Mouse (Mus musculus) hindbrain, embryonic 16.5 days (tissue): ENCODE measurements around the gene Pitpnc1. TPM values are rescaled to one million over a fixed set of nuclear protein-coding genes. Genes with fewer than 3 reads are reported as not detected.

ENCODE experiments used
- ATAC-seq: fragments of 200-750 bp; cut with Nextera tagmentation; 2 replicates; pipeline ENCODE4 v1.8.0; 2017; ENCODE audit warnings: moderate TSS enrichment, moderate library complexity
- H3K27ac ChIP-seq: fragments of 300-500 bp; sonication (generic); 2 replicates; pipeline ENCODE4 v1.5.1; 2014; ENCODE audit warnings: low read depth, mild to moderate bottlenecking, control low read depth, low read length, moderate library complexity
- H3K27me3 ChIP-seq: fragments of 300-500 bp; sonication (generic); replicated peaks from 2 replicates; pipeline ENCODE4 v1.6.1; 2014; ENCODE audit warnings: low read length; ENCODE audit not compliant: control insufficient read depth, insufficient read depth
- H3K36me3 ChIP-seq: fragments of 300-500 bp; sonication (generic); 2 replicates; pipeline ENCODE4 v1.6.1; 2014; ENCODE audit warnings: mild to moderate bottlenecking, low read length, moderate library complexity, mixed read lengths; ENCODE audit not compliant: control insufficient read depth, insufficient read depth
- H3K4me1 ChIP-seq: fragments of 300-500 bp; sonication (generic); 2 replicates; pipeline ENCODE4 v1.6.1; 2014; ENCODE audit warnings: low read depth, low read length; ENCODE audit not compliant: control insufficient read depth, insufficient read depth
- H3K4me2 ChIP-seq: fragments of 300-500 bp; sonication (generic); 2 replicates; pipeline ENCODE4 v1.6.1; 2014; ENCODE audit warnings: mild to moderate bottlenecking, low read length, control low read depth, moderate library complexity
- H3K4me3 ChIP-seq: fragments of 300-500 bp; sonication (generic); 2 replicates; pipeline ENCODE4 v1.5.1; 2014; ENCODE audit warnings: mild to moderate bottlenecking, low read length, control low read depth, moderate library complexity
- H3K9ac ChIP-seq: fragments of 300-500 bp; sonication (generic); 2 replicates; pipeline ENCODE4 v1.6.1; 2014; ENCODE audit warnings: low read depth, mild to moderate bottlenecking, control low read depth, low read length, moderate library complexity
- H3K9me3 ChIP-seq: fragments of 300-500 bp; sonication (generic); 2 replicates; pipeline ENCODE4 v1.6.1; 2014; ENCODE audit warnings: mild to moderate bottlenecking, low read length, moderate library complexity; ENCODE audit not compliant: control insufficient read depth
- WGBS: fragments of 180-500 bp; shearing (Covaris S2); extraction: QIAGEN DNeasy Blood & Tissue Kit; methylation state at CpG from one replicate; pipeline ENCODE4 v1.1.7; 2014; 5-methylcytosine and 5-hydroxymethylcytosine counted together
- polyA plus RNA-seq: library from polyadenylated mRNA; unstranded; fragments of >200 nt; fragmentation: Nextera tagmentation; extraction: Ambion mirVana; gene quantifications from 2 replicates; pipeline ENCODE4 v1.2.1, GENCODE M21; 2015

The Pitpnc1 gene
- polyA plus RNA-seq, 1 experiment from 2014 or later = 43.0 TPM

DNA sequence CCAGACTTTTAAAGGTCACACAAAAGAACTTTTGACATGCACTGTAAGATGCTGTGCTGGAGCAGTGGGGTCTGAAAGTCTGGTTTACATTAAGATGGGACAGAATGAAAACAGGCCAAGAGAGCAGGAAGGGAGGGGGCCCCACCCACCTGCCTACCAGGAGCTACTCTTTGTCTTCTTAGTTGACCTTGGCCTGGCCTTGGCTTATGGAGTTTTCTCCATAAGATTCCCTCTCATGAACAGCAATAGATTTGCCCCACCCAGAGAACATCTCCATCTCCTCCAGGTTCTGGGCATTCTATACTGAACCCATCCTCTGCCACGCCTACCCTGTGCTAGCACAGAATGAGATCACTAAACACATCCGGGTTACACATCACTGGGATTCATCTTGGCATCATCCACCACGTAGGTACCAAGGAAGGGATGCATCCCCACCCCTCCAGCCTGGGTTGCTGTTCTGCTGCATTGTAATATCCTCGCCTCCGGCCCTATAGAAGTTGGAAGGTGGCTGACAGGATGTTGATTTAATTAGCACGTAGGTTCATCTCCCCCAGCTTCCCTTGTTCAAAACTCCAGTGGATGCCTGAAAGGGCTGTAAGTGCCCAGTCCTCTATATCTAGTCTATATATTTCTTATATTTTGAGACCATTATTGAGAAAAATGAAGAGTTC is 34.6 kb downstream of the Pitpnc1 start:
- no peak overlapping the region for H3K4me2 ChIP-seq
- H3K4me3 ChIP-seq = no peak overlapping the region
- H3K9me3 ChIP-seq = no peaks in the 10 kb centered on the region
- no peaks in the 10 kb centered on the region for H3K27me3 ChIP-seq
- no peak for ATAC-seq
- no peaks in the 10 kb centered on the region for H3K36me3 ChIP-seq
- peaks cover 3% of the 10 kb centered on the region for H3K4me1 ChIP-seq
- no peak overlapping the region for H3K9ac ChIP-seq
- no peak overlapping the region for H3K27ac ChIP-seq
- WGBS = 86% methylated on average over 6 of the region's 6 CpGs

DNA sequence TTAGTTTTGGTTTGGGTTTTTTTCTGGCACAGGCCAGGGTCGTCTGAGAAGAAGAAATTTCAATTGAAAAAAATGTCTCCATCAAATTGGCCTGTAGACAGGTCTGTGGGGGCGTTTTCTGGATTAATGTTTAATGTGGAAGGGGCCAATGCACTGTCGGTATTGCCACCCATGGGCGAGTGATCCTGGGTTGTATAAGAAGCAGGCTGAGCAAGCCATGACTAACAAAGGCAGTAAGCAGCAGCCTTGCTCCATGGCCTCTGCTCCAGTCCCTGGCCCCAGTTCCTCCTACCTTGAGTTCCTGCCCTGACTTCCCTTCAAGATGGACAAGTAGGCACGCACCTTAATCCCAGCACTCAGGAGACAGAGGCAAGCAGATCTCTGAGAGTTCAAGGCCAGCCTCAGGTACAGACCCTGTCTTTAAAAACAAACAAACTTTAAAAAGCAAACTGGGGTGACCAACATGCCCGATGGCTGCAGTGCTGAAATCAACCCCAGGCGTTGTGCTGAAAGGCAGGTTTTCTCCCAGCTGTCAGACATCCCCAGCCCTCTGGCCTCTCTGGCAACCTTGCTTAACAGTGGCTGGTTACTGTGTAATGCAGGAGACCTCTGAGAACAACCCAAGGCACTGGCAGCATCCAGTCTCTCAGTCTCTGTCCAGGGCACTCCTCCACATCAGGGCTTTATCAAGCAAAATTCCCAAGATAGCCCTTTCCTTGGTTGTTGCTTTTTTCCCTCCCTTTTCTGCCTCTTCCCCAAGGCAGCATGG is 39.1 kb downstream of the Pitpnc1 start:
- Histone ChIP-seq H3K9ac (no peak overlapping the region), H3K27ac (no peak overlapping the region)
- ATAC-seq = no peak

DNA sequence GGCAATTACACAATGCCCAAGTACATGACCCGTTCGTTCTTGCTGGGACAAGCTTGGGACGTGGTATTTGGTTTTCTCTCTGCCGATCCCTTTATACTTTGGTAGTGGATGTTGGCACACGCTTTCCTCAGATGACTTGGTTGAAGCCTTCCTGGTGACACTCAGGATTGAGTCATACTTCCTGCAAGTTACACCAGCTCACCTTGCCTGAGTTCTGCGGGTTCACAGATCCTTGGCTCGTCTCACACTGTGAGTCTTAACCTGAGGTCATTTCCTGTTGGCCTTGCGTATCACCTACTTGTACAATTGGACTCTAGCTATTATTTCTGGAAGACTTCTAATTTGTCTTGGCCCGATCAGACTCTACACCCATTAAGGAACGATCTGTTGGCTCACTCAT is 42.5 kb downstream of the Pitpnc1 start:
- Histone ChIP-seq H3K36me3 (no peaks in the 10 kb centered on the region), H3K27ac (no peak overlapping the region), H3K27me3 (no peaks in the 10 kb centered on the region), H3K9me3 (no peaks in the 10 kb centered on the region), H3K9ac (no peak overlapping the region), H3K4me2 (no peak overlapping the region), H3K4me1 (peaks cover 3% of the 10 kb centered on the region), H3K4me3 (no peak overlapping the region)
- 90% methylated on average over 10 of the region's 10 CpGs for WGBS
- no peak for ATAC-seq

More for the DNA sequence above, 39.1 kb downstream of the Pitpnc1 start:
- Histone ChIP-seq H3K4me3 (no peak overlapping the region), H3K9me3 (no peaks in the 10 kb centered on the region), H3K4me2 (no peak overlapping the region), H3K4me1 (peaks cover 3% of the 10 kb centered on the region), H3K36me3 (no peaks in the 10 kb centered on the region), H3K27me3 (no peaks in the 10 kb centered on the region)
- WGBS = 86% methylated on average over 7 of the region's 7 CpGs

DNA sequence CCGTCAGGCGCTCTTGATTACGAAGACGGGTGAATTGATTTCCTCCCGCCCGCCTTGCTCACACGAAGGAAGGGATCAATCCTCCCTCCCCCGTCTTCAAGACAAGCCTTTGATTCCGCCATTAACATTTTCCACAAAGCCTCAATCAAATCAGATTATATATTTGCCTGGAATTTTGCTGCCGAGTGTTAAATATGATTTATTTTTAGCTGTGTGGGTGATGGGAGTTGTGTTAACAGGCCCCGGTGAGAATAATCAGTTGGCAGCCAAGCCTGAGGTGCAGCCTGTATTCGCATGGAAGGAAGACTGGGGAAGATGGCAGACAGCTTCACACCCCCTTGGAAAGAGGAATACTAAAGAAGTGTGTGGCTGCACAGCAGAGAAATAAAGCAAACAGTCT is 46.3 kb downstream of the Pitpnc1 start:
- Histone ChIP-seq H3K4me2 (no peak overlapping the region), H3K36me3 (no peaks in the 10 kb centered on the region), H3K4me1 (no peaks in the 10 kb centered on the region; the same call in 1 of the 2 replicates), H3K9ac (no peak overlapping the region), H3K27ac (no peak overlapping the region), H3K4me3 (no peak overlapping the region), H3K9me3 (no peaks in the 10 kb centered on the region), H3K27me3 (no peaks in the 10 kb centered on the region)
- 73% methylated on average over 12 of the region's 12 CpGs for WGBS
- ATAC-seq = no peak

DNA sequence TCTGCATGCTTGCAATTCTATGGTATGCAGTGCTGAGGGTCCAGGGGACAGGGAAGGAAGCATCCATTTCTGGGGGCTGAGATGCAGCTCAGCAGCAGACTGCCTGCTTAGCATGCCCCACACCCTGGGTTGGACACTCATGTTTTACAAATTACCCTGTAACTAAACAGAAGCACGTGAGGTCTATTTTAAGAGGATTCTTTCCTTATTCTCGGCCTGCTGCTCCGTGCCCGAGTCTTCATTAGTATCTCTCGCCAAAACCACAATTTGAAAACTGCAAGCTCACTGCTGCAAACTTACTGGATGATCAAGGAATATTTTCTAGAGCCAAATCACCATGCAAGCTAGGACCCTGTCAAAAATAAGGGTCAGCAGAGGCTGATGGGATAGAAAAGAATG is 48.1 kb downstream of the Pitpnc1 start:
- no peak overlapping the region for H3K4me2 ChIP-seq
- no peak overlapping the region for H3K4me3 ChIP-seq
- no peaks in the 10 kb centered on the region for H3K36me3 ChIP-seq
- peaks cover 3% of the 10 kb centered on the region for H3K4me1 ChIP-seq
- ATAC-seq = peak; percentile 52; the same call in 1 of the 2 replicates
- H3K27me3 ChIP-seq = no peaks in the 10 kb centered on the region
- H3K27ac ChIP-seq = 0 out of 2 replicates have a peak overlapping the region, but pooled peaks have one; percentile 3
- H3K9ac ChIP-seq = 0 out of 2 replicates have a peak overlapping the region, but pooled peaks have one; percentile 13
- no peaks in the 10 kb centered on the region; the same call in 1 of the 2 replicates for H3K9me3 ChIP-seq
- 45% methylated on average over 5 of the region's 5 CpGs for WGBS

DNA sequence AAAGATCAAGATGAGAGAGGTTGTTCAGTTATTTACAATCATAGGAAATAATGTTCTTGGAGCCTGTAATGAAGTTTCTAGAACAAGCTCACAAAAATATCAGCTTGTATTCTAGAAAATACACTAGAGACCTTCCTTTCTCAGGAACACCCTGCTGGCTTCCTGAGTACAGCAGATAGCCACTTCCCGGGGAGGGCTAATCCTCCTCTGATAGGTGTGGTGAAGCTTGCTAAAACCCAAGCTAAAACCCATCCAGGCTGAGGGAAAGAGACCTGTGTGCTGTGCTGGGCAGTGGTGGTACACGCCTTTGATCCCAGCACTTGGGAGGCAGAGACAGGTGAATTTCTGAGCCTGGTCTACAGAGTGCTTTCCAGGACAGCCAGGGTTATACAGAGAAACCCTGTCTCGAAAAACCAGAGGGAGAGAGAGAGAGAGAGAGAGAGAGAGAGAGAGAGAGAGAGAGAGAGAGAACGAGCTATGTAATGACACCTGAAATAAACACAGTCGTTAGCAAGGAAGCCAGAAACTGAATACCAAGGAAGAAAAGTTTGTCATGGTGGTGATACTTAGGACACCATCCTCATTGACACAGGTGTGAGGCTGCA is 48.6 kb downstream of the Pitpnc1 start:
- Histone ChIP-seq H3K9ac (0 out of 2 replicates have a peak overlapping the region, but pooled peaks have one; percentile 13), H3K4me1 (peaks cover 8% of the 10 kb centered on the region), H3K27ac (no peak overlapping the region), H3K4me2 (no peak overlapping the region), H3K4me3 (no peak overlapping the region), H3K9me3 (no peaks in the 10 kb centered on the region; the same call in 1 of the 2 replicates), H3K27me3 (no peaks in the 10 kb centered on the region), H3K36me3 (no peaks in the 10 kb centered on the region)
- 64% methylated on average over 5 of the region's 5 CpGs for WGBS
- no peak for ATAC-seq

DNA sequence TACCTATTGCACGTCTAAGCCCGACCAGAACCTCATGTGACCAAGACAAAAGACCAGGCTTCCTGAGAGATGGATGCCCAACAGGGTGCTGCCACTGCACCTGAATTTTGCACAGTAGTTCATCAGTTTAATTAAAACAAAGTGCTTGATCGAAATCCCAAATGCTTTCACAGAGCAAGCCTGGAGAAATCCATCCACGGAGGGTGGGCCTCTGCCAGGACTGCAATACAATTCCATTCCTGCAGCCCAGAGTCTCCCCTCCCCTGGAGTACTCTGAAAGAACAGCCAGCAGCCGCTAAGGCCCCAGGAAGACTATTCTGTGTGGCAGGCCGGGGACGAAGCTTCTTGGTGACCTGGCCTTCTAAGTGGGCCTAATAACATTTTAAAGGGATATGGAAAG is 50.6 kb downstream of the Pitpnc1 start:
- no peaks in the 10 kb centered on the region for H3K36me3 ChIP-seq
- WGBS = 25% methylated on average over 7 of the region's 7 CpGs
- H3K27me3 ChIP-seq = no peaks in the 10 kb centered on the region
- no peak overlapping the region for H3K9ac ChIP-seq
- H3K4me2 ChIP-seq = no peak overlapping the region
- ATAC-seq = no peak
- H3K9me3 ChIP-seq = no peaks in the 10 kb centered on the region; the same call in 1 of the 2 replicates
- H3K27ac ChIP-seq = peak overlapping the region; percentile 59; the same call in 1 of the 2 replicates
- H3K4me1 ChIP-seq = peaks cover 20% of the 10 kb centered on the region
- no peak overlapping the region for H3K4me3 ChIP-seq

DNA sequence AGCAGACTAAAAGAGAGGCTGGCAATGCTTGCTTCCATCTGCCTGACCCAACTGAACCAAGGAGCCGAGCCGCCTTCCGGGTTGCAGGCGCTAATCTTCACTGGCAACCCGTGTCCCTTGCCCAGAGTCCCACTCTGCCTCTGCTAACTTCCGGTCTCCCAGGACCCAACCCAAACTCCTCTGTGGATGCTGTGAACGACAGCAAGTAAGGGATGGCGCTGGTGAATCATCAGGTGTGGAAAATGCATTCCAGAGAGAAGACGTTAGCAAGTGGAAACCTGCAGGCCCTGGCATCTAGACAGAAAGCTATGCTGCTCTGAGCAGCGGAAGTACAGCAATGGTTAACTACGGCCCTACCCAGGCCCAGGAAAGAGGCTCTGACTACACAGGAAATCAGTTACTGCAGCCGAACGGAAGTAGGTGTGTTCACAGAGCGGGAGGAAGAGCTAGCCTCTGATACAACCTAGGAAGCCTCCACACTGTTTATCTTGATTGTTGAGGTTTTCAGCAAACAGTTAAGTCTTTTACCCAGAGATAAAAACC is 53.4 kb downstream of the Pitpnc1 start:
- Histone ChIP-seq H3K9me3 (no peaks in the 10 kb centered on the region; the same call in 1 of the 2 replicates), H3K9ac (0 out of 2 replicates have a peak overlapping the region, but pooled peaks have one; percentile 2), H3K4me1 (peaks cover 26% of the 10 kb centered on the region), H3K27me3 (no peaks in the 10 kb centered on the region), H3K4me3 (no peak overlapping the region), H3K27ac (peak overlapping the region; percentile 1; the same call in 1 of the 2 replicates), H3K4me2 (no peak overlapping the region; the same call in 1 of the 2 replicates), H3K36me3 (no peaks in the 10 kb centered on the region)
- ATAC-seq = no peak
- WGBS = 42% methylated on average over 14 of the region's 14 CpGs
